Mouse (Mus musculus): Measurements from ENCODE around the gene Apbb2. TPM values are rescaled to one million over a fixed set of nuclear protein-coding genes. Genes with fewer than 3 reads are reported as not detected.

Gene Apbb2
- polyA plus RNA-seq, 1 experiment: 19.1 TPM

GRCm38 (mm10) chr5:66344182-66344581, 274.4 kb downstream of the Apbb2 start:
- H3K79me2 ChIP-seq (ENCODE audit: control insufficient read depth, insufficient read depth): peaks cover 4% of the 10 kb centered on the region
- H3K36me3 ChIP-seq (ENCODE audit: control insufficient read depth, insufficient read depth): peaks cover 4% of the 10 kb centered on the region
- TF ChIP-seq POLR2AphosphoS2 (IDR thresholded peaks at IDR 0.05; ENCODE audit: insufficient read length, low read depth) (no peak), MYOG (IDR thresholded peaks at IDR 0.05; ENCODE audit: control insufficient read depth in 1 of 3, insufficient read depth in 1 of 3, insufficient read length in 2 of 3, low read depth in 2 of 3) (peak in 2 of 3 experiments; percentile 70 to 89), E2F4 (IDR thresholded peaks at IDR 0.05; ENCODE audit: insufficient read depth) (no peak), MYOD1 (IDR thresholded peaks at IDR 0.05; ENCODE audit: control insufficient read depth in 1 of 3, insufficient read length in 2 of 3, low read depth in 2 of 3) (peak in 2 of 3 experiments; percentile 21 to 80)
- H3ac ChIP-seq (ENCODE audit: control insufficient read depth, insufficient read length): no peak overlapping the region
- no peaks in the 10 kb centered on the region for H3K27me3 ChIP-seq (ENCODE audit: control insufficient read depth, insufficient read depth, insufficient read length)
- peak overlapping the region; percentile 36 for H3K4me2 ChIP-seq (ENCODE audit: low read depth)
- no peak overlapping the region for H3K4me3 ChIP-seq

- peaks cover 4% of the 10 kb centered on the region for H3K79me2 ChIP-seq (ENCODE audit: control insufficient read depth, insufficient read depth)
- H3K36me3 ChIP-seq (ENCODE audit: control insufficient read depth, insufficient read depth): peaks cover 4% of the 10 kb centered on the region
- no peak for TF ChIP-seq USF1 (IDR thresholded peaks at IDR 0.05; ENCODE audit: low read depth)
- TF ChIP-seq TCF3 (IDR thresholded peaks at IDR 0.05; ENCODE audit: insufficient read length, low read depth): no peak
- no peak for TF ChIP-seq CEBPB (IDR thresholded peaks at IDR 0.05; ENCODE audit: insufficient read depth, poor library complexity, severe bottlenecking)
- TF ChIP-seq MAX (IDR thresholded peaks at IDR 0.05; ENCODE audit: low read depth): no peak
- no peak for TF ChIP-seq SRF (IDR thresholded peaks at IDR 0.05; ENCODE audit: control insufficient read depth, insufficient read length, low read depth)
- no peak for TF ChIP-seq TCF12 (IDR thresholded peaks at IDR 0.05; ENCODE audit: insufficient read depth, poor library complexity, severe bottlenecking)
- no peak for TF ChIP-seq POLR2AphosphoS2 (IDR thresholded peaks at IDR 0.05; ENCODE audit: insufficient read length, low read depth)
- TF ChIP-seq MYOG (IDR thresholded peaks at IDR 0.05; ENCODE audit: control insufficient read depth in 1 of 3, insufficient read depth in 1 of 3, insufficient read length in 2 of 3, low read depth in 2 of 3): no peak
- no peak for TF ChIP-seq POLR2A (IDR thresholded peaks at IDR 0.05; ENCODE audit: insufficient read length, low read depth)
- TF ChIP-seq REST (IDR thresholded peaks at IDR 0.05; ENCODE audit: insufficient read depth, insufficient read length): no peak
- no peak for TF ChIP-seq E2F4 (IDR thresholded peaks at IDR 0.05; ENCODE audit: insufficient read depth)
- H3ac ChIP-seq (ENCODE audit: control insufficient read depth, insufficient read length): no peak overlapping the region
- H3K27me3 ChIP-seq (ENCODE audit: control insufficient read depth, insufficient read depth, insufficient read length): no peaks in the 10 kb centered on the region
- H3K4me2 ChIP-seq (ENCODE audit: low read depth): no peak overlapping the region
- H3K4me3 ChIP-seq: no peak overlapping the region
Measured at GRCm38 (mm10) chr5:66342285-66342684, 276.3 kb downstream of the Apbb2 start.

- H3K79me2 ChIP-seq (ENCODE audit: control insufficient read depth, insufficient read depth): peaks cover 4% of the 10 kb centered on the region
Measured at GRCm38 (mm10) chr5:66341848-66342247, 276.7 kb downstream of the Apbb2 start.

GRCm38 (mm10) chr5:66340356-66341102, 278.1 kb downstream of the Apbb2 start:
- no peak overlapping the region for H3K4me3 ChIP-seq
- no peak overlapping the region for H3K4me2 ChIP-seq (ENCODE audit: low read depth)
- peaks cover 4% of the 10 kb centered on the region for H3K79me2 ChIP-seq (ENCODE audit: control insufficient read depth, insufficient read depth)
- H3K27me3 ChIP-seq (ENCODE audit: control insufficient read depth, insufficient read depth, insufficient read length): no peaks in the 10 kb centered on the region
- H3K36me3 ChIP-seq (ENCODE audit: control insufficient read depth, insufficient read depth): peaks cover 4% of the 10 kb centered on the region
- TF ChIP-seq MYOG (IDR thresholded peaks at IDR 0.05; ENCODE audit: control insufficient read depth in 1 of 3, insufficient read depth in 1 of 3, insufficient read length in 2 of 3, low read depth in 2 of 3) (no peak), MYOD1 (IDR thresholded peaks at IDR 0.05; ENCODE audit: control insufficient read depth in 1 of 3, insufficient read length in 2 of 3, low read depth in 2 of 3) (no peak), USF1 (IDR thresholded peaks at IDR 0.05; ENCODE audit: low read depth) (no peak), POLR2A (IDR thresholded peaks at IDR 0.05; ENCODE audit: insufficient read length, low read depth) (no peak), CEBPB (IDR thresholded peaks at IDR 0.05; ENCODE audit: insufficient read depth, poor library complexity, severe bottlenecking) (no peak), POLR2AphosphoS2 (IDR thresholded peaks at IDR 0.05; ENCODE audit: insufficient read length, low read depth) (no peak), MAX (IDR thresholded peaks at IDR 0.05; ENCODE audit: low read depth) (no peak), TCF12 (IDR thresholded peaks at IDR 0.05; ENCODE audit: insufficient read depth, poor library complexity, severe bottlenecking) (no peak), TCF3 (IDR thresholded peaks at IDR 0.05; ENCODE audit: insufficient read length, low read depth) (no peak), E2F4 (IDR thresholded peaks at IDR 0.05; ENCODE audit: insufficient read depth) (no peak), REST (IDR thresholded peaks at IDR 0.05; ENCODE audit: insufficient read depth, insufficient read length) (no peak), SRF (IDR thresholded peaks at IDR 0.05; ENCODE audit: control insufficient read depth, insufficient read length, low read depth) (no peak)
- no peak overlapping the region for H3ac ChIP-seq (ENCODE audit: control insufficient read depth, insufficient read length)

More at GRCm38 (mm10) chr5:66341848-66342247, 276.7 kb downstream of the Apbb2 start:
- no peaks in the 10 kb centered on the region for H3K27me3 ChIP-seq (ENCODE audit: control insufficient read depth, insufficient read depth, insufficient read length)
- H3K4me2 ChIP-seq (ENCODE audit: low read depth): no peak overlapping the region
- peaks cover 4% of the 10 kb centered on the region for H3K36me3 ChIP-seq (ENCODE audit: control insufficient read depth, insufficient read depth)
- TF ChIP-seq MYOD1 (IDR thresholded peaks at IDR 0.05; ENCODE audit: control insufficient read depth in 1 of 3, insufficient read length in 2 of 3, low read depth in 2 of 3) (peak in 1 of 3 experiments; percentile 46), MYOG (IDR thresholded peaks at IDR 0.05; ENCODE audit: control insufficient read depth in 1 of 3, insufficient read depth in 1 of 3, insufficient read length in 2 of 3, low read depth in 2 of 3) (no peak)
- H3ac ChIP-seq (ENCODE audit: control insufficient read depth, insufficient read length): no peak overlapping the region
- no peak overlapping the region for H3K4me3 ChIP-seq

DNA sequence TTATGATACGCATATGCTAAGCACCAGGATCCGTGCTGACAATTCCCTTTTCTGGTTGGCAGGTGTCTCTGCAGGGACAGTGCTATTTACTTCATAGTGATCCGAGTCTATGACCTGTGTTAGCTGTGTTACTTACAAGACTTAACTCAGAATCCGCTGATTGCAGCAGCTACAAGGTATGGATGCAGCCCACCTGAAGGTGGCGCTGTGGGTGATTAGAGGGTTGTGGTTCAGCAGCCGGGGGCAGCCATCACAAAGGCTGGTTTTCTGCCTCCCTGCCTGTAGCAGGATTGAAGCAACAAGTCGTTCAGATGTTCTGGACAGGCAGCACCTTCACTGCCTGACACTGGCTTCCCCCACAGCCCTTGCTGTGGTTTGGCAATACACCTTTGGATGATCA, 280.0 kb downstream of the Apbb2 start:
- Histone ChIP-seq H3ac (ENCODE audit: control insufficient read depth, insufficient read length) (no peak overlapping the region), H3K4me2 (ENCODE audit: low read depth) (no peak overlapping the region), H3K79me2 (ENCODE audit: control insufficient read depth, insufficient read depth) (peaks cover 2% of the 10 kb centered on the region), H3K27me3 (ENCODE audit: control insufficient read depth, insufficient read depth, insufficient read length) (no peaks in the 10 kb centered on the region), H3K36me3 (ENCODE audit: control insufficient read depth, insufficient read depth) (peaks cover 2% of the 10 kb centered on the region), H3K4me3 (no peak overlapping the region)
- TF ChIP-seq REST (IDR thresholded peaks at IDR 0.05; ENCODE audit: insufficient read depth, insufficient read length) (no peak), E2F4 (IDR thresholded peaks at IDR 0.05; ENCODE audit: insufficient read depth) (no peak), CEBPB (IDR thresholded peaks at IDR 0.05; ENCODE audit: insufficient read depth, poor library complexity, severe bottlenecking) (no peak), POLR2AphosphoS2 (IDR thresholded peaks at IDR 0.05; ENCODE audit: insufficient read length, low read depth) (no peak), MYOD1 (IDR thresholded peaks at IDR 0.05; ENCODE audit: control insufficient read depth in 1 of 3, insufficient read length in 2 of 3, low read depth in 2 of 3) (no peak)
